Mouse (Mus musculus) C2C12 (cell line): ENCODE results near the gene Relb. TPM values are rescaled to one million over a fixed set of nuclear protein-coding genes. Genes with fewer than 3 reads are reported as not detected.
A peak's percentile ranks its signal among the peaks of the same experiment; 100 is the strongest.

Experiments
- H3K27me3 ChIP-seq: one replicate; pipeline ENCODE4 v1.6.1; 2011; ENCODE audit not compliant: control insufficient read depth, insufficient read depth, insufficient read length
- H3K36me3 ChIP-seq: one replicate; pipeline ENCODE4 v1.6.1; 2011; ENCODE audit not compliant: control insufficient read depth, insufficient read depth
- H3K4me3 ChIP-seq: one replicate; pipeline ENCODE4 v1.5.1; 2011; ENCODE audit warnings: mild to moderate bottlenecking, control low read depth; ENCODE audit not compliant: poor library complexity, insufficient read depth, severe bottlenecking
- H3K79me2 ChIP-seq: one replicate; pipeline ENCODE4 v1.6.1; 2011; ENCODE audit not compliant: control insufficient read depth, insufficient read depth
- H3K79me3 ChIP-seq: one replicate; pipeline ENCODE4 v1.6.1; 2011; ENCODE audit warnings: low read depth, control low read depth
- H3ac ChIP-seq: one replicate; pipeline ENCODE3; 2011; ENCODE audit warnings: low read depth; ENCODE audit not compliant: control insufficient read depth, insufficient read length
- CEBPB ChIP-seq: IDR thresholded peaks from one replicate; pipeline ENCODE4 v1.6.1; 2011; ENCODE audit warnings: low read depth, mild to moderate bottlenecking, control low read depth, moderate library complexity
- CTCF ChIP-seq: IDR thresholded peaks from one replicate; pipeline ENCODE4 v1.5.1; 2011; ENCODE audit not compliant: control insufficient read depth, insufficient read depth, insufficient read length
- FOSL1 ChIP-seq: IDR thresholded peaks from one replicate; pipeline ENCODE4 v1.8.0; 2011; ENCODE audit warnings: mild to moderate bottlenecking, low read length; ENCODE audit not compliant: poor library complexity, insufficient read depth, severe bottlenecking
- MAX ChIP-seq: IDR thresholded peaks from one replicate; pipeline ENCODE4 v1.6.1; 2011; ENCODE audit warnings: mild to moderate bottlenecking, control low read depth
- MYOD1 ChIP-seq: IDR thresholded peaks from one replicate; pipeline ENCODE4 v1.6.1; 2011; ENCODE audit warnings: low read depth; ENCODE audit not compliant: control insufficient read depth, insufficient read length
- MYOG ChIP-seq: IDR thresholded peaks from one replicate; pipeline ENCODE4 v1.6.1; 2011; ENCODE audit not compliant: control insufficient read depth, insufficient read length; ENCODE audit errors: extremely low read depth
- USF1 ChIP-seq: IDR thresholded peaks from one replicate; pipeline ENCODE4 v1.6.1; 2011; ENCODE audit warnings: low read depth, mild to moderate bottlenecking, control low read depth, moderate library complexity
- polyA plus RNA-seq: library from polyadenylated mRNA; unstranded; fragments of >200 nt; fragmentation: generic; extraction: Trizol; gene quantifications from one replicate; pipeline ENCODE4 v1.2.1, GENCODE M21; 2012; ENCODE audit warnings: missing spikeins

Relb gene
- polyA plus RNA-seq, 1 experiment: 11.1 TPM

- Histone ChIP-seq H3ac (peak within 1 kb of the TSS; percentile 6), H3K79me3 (peaks cover 6% of the 10 kb centered on the region), H3K4me3 (peak within 1 kb of the TSS; percentile 29), H3K79me2 (peaks cover 7% of the 10 kb centered on the region), H3K27me3 (no peaks in the 10 kb centered on the region), H3K36me3 (no peaks in the 10 kb centered on the region)
- TF ChIP-seq MAX: peak; percentile 47
- TF ChIP-seq USF1: no peak
- TF ChIP-seq CEBPB: no peak
Measured at GRCm38 (mm10) chr7:19577141-19577852, 51.9 kb downstream of the Relb start, which contains the start of the genes Zfp296 and Gemin7. Zfp296 (plus strand) TSS chr7:19577287. Gemin7 (minus strand) TSS chr7:19577595.

- H3K27me3 ChIP-seq: no peaks in the 10 kb centered on the region
- H3K36me3 ChIP-seq: no peaks in the 10 kb centered on the region
- H3ac ChIP-seq: no peak overlapping the region
- H3K79me2 ChIP-seq: peaks cover 24% of the 10 kb centered on the region
- peaks cover 20% of the 10 kb centered on the region for H3K79me3 ChIP-seq
- TF ChIP-seq CTCF (no peak), MYOD1 (no peak), MAX (no peak), USF1 (no peak), CEBPB (no peak)
- H3K4me3 ChIP-seq: no peak overlapping the region
Measured at GRCm38 (mm10) chr7:19575559-19575958, 53.7 kb downstream of the Relb start.

GRCm38 (mm10) chr7:19573776-19574140 is 55.5 kb downstream of the Relb start:
- H3K79me2 ChIP-seq: peaks cover 42% of the 10 kb centered on the region
- H3ac ChIP-seq: peak overlapping the region; percentile 25
- no peak for TF ChIP-seq MAX
- TF ChIP-seq MYOG: no peak
- TF ChIP-seq CEBPB: no peak
- TF ChIP-seq FOSL1: no peak
- no peak for TF ChIP-seq MYOD1
- no peak for TF ChIP-seq CTCF
- H3K36me3 ChIP-seq: peaks cover 4% of the 10 kb centered on the region
- no peaks in the 10 kb centered on the region for H3K27me3 ChIP-seq
- peak overlapping the region; percentile 56 for H3K4me3 ChIP-seq
- H3K79me3 ChIP-seq: peaks cover 29% of the 10 kb centered on the region

- Histone ChIP-seq H3ac (peak overlapping the region; percentile 90), H3K36me3 (peaks cover 4% of the 10 kb centered on the region), H3K79me2 (peaks cover 49% of the 10 kb centered on the region), H3K4me3 (peak overlapping the region; percentile 56), H3K79me3 (peaks cover 29% of the 10 kb centered on the region), H3K27me3 (no peaks in the 10 kb centered on the region)
- no peak for TF ChIP-seq CEBPB
- no peak for TF ChIP-seq MYOG
- TF ChIP-seq FOSL1: no peak
- TF ChIP-seq MYOD1: no peak
Measured at GRCm38 (mm10) chr7:19572926-19573775, 56.1 kb downstream of the Relb start.

- Histone ChIP-seq H3K79me2 (peaks cover 50% of the 10 kb centered on the region), H3K4me3 (no peak overlapping the region), H3ac (no peak overlapping the region), H3K27me3 (no peaks in the 10 kb centered on the region), H3K36me3 (peaks cover 14% of the 10 kb centered on the region), H3K79me3 (peaks cover 32% of the 10 kb centered on the region)
- no peak for TF ChIP-seq MYOD1
- no peak for TF ChIP-seq MAX
- TF ChIP-seq CTCF: no peak
- no peak for TF ChIP-seq USF1
- no peak for TF ChIP-seq CEBPB
- TF ChIP-seq MYOG: no peak
- no peak for TF ChIP-seq FOSL1
Measured at GRCm38 (mm10) chr7:19569647-19570046, 59.6 kb downstream of the Relb start.

GRCm38 (mm10) chr7:19567426-19567825 is 61.8 kb downstream of the Relb start:
- Histone ChIP-seq H3K79me2 (peaks cover 44% of the 10 kb centered on the region), H3K27me3 (no peaks in the 10 kb centered on the region), H3K79me3 (peaks cover 28% of the 10 kb centered on the region), H3K36me3 (peaks cover 19% of the 10 kb centered on the region), H3ac (no peak overlapping the region), H3K4me3 (no peak overlapping the region)
- TF ChIP-seq MAX (no peak), CTCF (no peak)
